Mouse (Mus musculus): ENCODE results near the gene Adgre5.

- TF ChIP-seq CTCF (IDR thresholded peaks at IDR 0.05; ENCODE audit: insufficient read depth, low read length) (no peak), POLR2A (IDR thresholded peaks at IDR 0.05; ENCODE audit: borderline replicate concordance, extremely low read depth, low read depth, low read length) (no peak)
Measured at GRCm38 (mm10) chr8:83769720-83770119, 28.6 kb upstream of the Adgre5 start.

Data from lung, adult 2 months (tissue).